27 mouse cellular contexts compared by ENCODE assay signal in genomic region chr4:45267883-45268282, GRCm38 (mm10). TPM values are rescaled to one million over a fixed set of nuclear protein-coding genes. Genes with fewer than 3 reads are reported as not detected.
DNase-seq lines count a peak whose midpoint lies in the region; ATAC-seq and TF ChIP-seq lines count a peak whose summit lies in the region.
"Had no signal": no experiment of that assay in that cellular context is flagged by ENCODE, and none has a peak within 500 bp of the region (broad histone marks: within the 10 kb centered on the region; RNA-seq: fewer than 3 reads in every experiment).

No protein-coding gene starts in this region.

- H3K4me1 ChIP-seq in liver, embryonic 14.5 days (replicated peaks; ENCODE audit: control insufficient read depth in 2 of 2, insufficient read depth in 2 of 2, low read length in 1 of 2), result peaks cover 9 to 23% of the 10 kb centered on the region in 2 experiments; a peak in 3 of 4 replicates
- H3K4me1 ChIP-seq in kidney, adult 2 months (ENCODE audit: control insufficient read depth, insufficient read depth, low read length), result no peaks in the 10 kb centered on the region
- 0 out of 2 replicates have a peak, but pooled peaks cover 3% of the 10 kb centered on the region for H3K4me1 ChIP-seq in midbrain, embryonic 14.5 days (ENCODE audit: control insufficient read depth, insufficient read depth, low read length)

- no peak overlapping the region for H3K9ac ChIP-seq in liver, embryonic 14.5 days (replicated peaks)
- no peak overlapping the region for H3K9ac ChIP-seq in midbrain, embryonic 14.5 days (replicated peaks; ENCODE audit: low read length)
- H3K9ac ChIP-seq: embryonic facial prominence, embryonic 13.5 days; heart, embryonic 15.5 days; midbrain, embryonic 13.5 days; neural tube, embryonic 15.5 days had no signal

- peak; percentile 91 for ATAC-seq in liver, embryonic 14.5 days (ENCODE audit: insufficient read depth)
- ATAC-seq in midbrain, embryonic 14.5 days (ENCODE audit: low FRiP score, low TSS enrichment), result no peak
- ATAC-seq: forebrain, embryonic 14.5 days; hindbrain, postnatal 0 days; midbrain, embryonic 13.5 days had no signal

- no peak overlapping the region for H3K4me2 ChIP-seq in liver, embryonic 14.5 days (ENCODE audit: low read depth)
- no peak overlapping the region for H3K4me2 ChIP-seq in midbrain, embryonic 14.5 days (ENCODE audit: low read length)
- H3K4me2 ChIP-seq: embryonic facial prominence, embryonic 13.5 days; heart, embryonic 15.5 days; midbrain, embryonic 13.5 days; neural tube, embryonic 15.5 days had no signal

- WGBS in liver, embryonic 14.5 days (ENCODE audit: insufficient replicate concordance), result 11% methylated on average over 3 of the region's 3 CpGs
- WGBS in kidney, adult 2 months, result 67% methylated on average over 3 of the region's 3 CpGs
- 90% methylated on average over 3 of the region's 3 CpGs for WGBS in midbrain, embryonic 14.5 days

- H3K27ac ChIP-seq in liver, embryonic 14.5 days, result no peak overlapping the region
- no peak overlapping the region for H3K27ac ChIP-seq in kidney, adult 2 months (ENCODE audit: insufficient read depth, low read depth, low read length)
- H3K27ac ChIP-seq in midbrain, embryonic 14.5 days (replicated peaks; ENCODE audit: low read depth, low read length), result no peak overlapping the region
- H3K27ac ChIP-seq: embryonic facial prominence, embryonic 13.5 days; heart, adult 2 months; heart, embryonic 15.5 days; hindbrain, postnatal 0 days; left cerebral cortex, adult 2 months; limb, embryonic 10.5 days; macrophage; midbrain, embryonic 13.5 days; neural tube, embryonic 15.5 days had no signal

- TF ChIP-seq CTCF in liver, embryonic 14.5 days (IDR thresholded peaks at IDR 0.05; ENCODE audit: low read depth), result no peak
- TF ChIP-seq CTCF in kidney, adult 2 months (conservative IDR thresholded peaks at IDR 0.05; ENCODE audit: insufficient read depth, insufficient read length, low read depth, low read length), result no peak

- H3K9me3 ChIP-seq in liver, embryonic 14.5 days (ENCODE audit: control insufficient read depth, low read length), result no peaks in the 10 kb centered on the region
- no peaks in the 10 kb centered on the region for H3K9me3 ChIP-seq in midbrain, embryonic 14.5 days (ENCODE audit: control insufficient read depth, low read length)
- H3K9me3 ChIP-seq: embryonic facial prominence, embryonic 13.5 days; heart, embryonic 15.5 days; limb, embryonic 10.5 days; midbrain, embryonic 13.5 days; neural tube, embryonic 15.5 days had no signal

- no peak overlapping the region for H3K4me3 ChIP-seq in liver, embryonic 14.5 days (ENCODE audit: insufficient read depth in 1 of 2, low read depth in 2 of 2, low read length in 2 of 2)
- no peak overlapping the region for H3K4me3 ChIP-seq in kidney, adult 2 months (ENCODE audit: insufficient read depth, low read depth, low read length)
- no peak overlapping the region for H3K4me3 ChIP-seq in midbrain, embryonic 14.5 days (replicated peaks; ENCODE audit: low read depth, low read length)
- H3K4me3 ChIP-seq: embryonic facial prominence, embryonic 13.5 days; heart, adult 2 months; heart, embryonic 15.5 days; left cerebral cortex, adult 2 months; limb, embryonic 10.5 days; midbrain, embryonic 13.5 days; myocyte; neural tube, embryonic 15.5 days had no signal

- peak; percentile 38 for TF ChIP-seq EP300 in liver, embryonic 14.5 days (IDR thresholded peaks at IDR 0.05; ENCODE audit: low read depth)

- DNase-seq in thymus, postnatal 25 days, result peak; percentile 8
- no peak for DNase-seq in thymus, postnatal 36 days
- peak; percentile 46 for DNase-seq in c-Kit-positive CD71-positive TER-119-positive erythroid progenitor cells, embryonic 14.5 days (ENCODE audit: low spot score)
- DNase-seq in liver, embryonic 14.5 days (ENCODE audit: low read depth in 3 of 3, low spot score in 3 of 3), result peak; percentile 29 to 47 (median 38)
- DNase-seq in layer of hippocampus, adult 8-10 months (ENCODE audit: low spot score in 2 of 2), result no peak
- no peak for DNase-seq in kidney, adult 2 months
- no peak for DNase-seq in midbrain, embryonic 14.5 days
- DNase-seq: adrenal gland, adult 2 months; cerebellum, postnatal 10 days; gastrocnemius, postnatal 14 days; heart, adult 2 months; heart, postnatal 4 days; kidney, adult 18-20 months; kidney, postnatal 25 days; layer of hippocampus, adult 9-11 months; lung, adult 18-20 months; spleen, adult 18-20 months had no signal

- no peaks in the 10 kb centered on the region for H3K36me3 ChIP-seq in liver, embryonic 14.5 days (replicated peaks; ENCODE audit: control insufficient read depth, insufficient read depth, low read depth)
- H3K36me3 ChIP-seq in kidney, adult 2 months (ENCODE audit: control insufficient read depth, insufficient read depth, low read length), result no peaks in the 10 kb centered on the region
- no peaks in the 10 kb centered on the region for H3K36me3 ChIP-seq in midbrain, embryonic 14.5 days (ENCODE audit: control insufficient read depth, insufficient read depth, low read length)
- H3K36me3 ChIP-seq: embryonic facial prominence, embryonic 13.5 days; heart, embryonic 15.5 days; limb, embryonic 10.5 days; midbrain, embryonic 13.5 days; neural tube, embryonic 15.5 days had no signal

- H3K27me3 ChIP-seq in liver, embryonic 14.5 days (ENCODE audit: control insufficient read depth, insufficient read depth, low read length), result no peaks in the 10 kb centered on the region
- no peaks in the 10 kb centered on the region for H3K27me3 ChIP-seq in kidney, adult 2 months (replicated peaks; ENCODE audit: control insufficient read depth, insufficient read depth, low read length)
- H3K27me3 ChIP-seq in midbrain, embryonic 14.5 days (ENCODE audit: control insufficient read depth, insufficient read depth, low read length), result no peaks in the 10 kb centered on the region
- H3K27me3 ChIP-seq: embryonic facial prominence, embryonic 13.5 days; heart, embryonic 15.5 days; midbrain, embryonic 13.5 days; neural tube, embryonic 15.5 days had no signal

- no peak for TF ChIP-seq POLR2A in kidney, adult 2 months (IDR thresholded peaks at IDR 0.05; ENCODE audit: low read depth, low read length)

RNA-seq across cellular contexts. Expression of gene Trmt10b, which starts 29.0 kb away (rescaled TPM):
- polyA plus RNA-seq in liver, embryonic 14.5 days (2012; rRNA removed), result 1.3 and 2.5 TPM in 2 replicates
- 4.8 and 5.7 TPM in 2 replicates for polyA plus RNA-seq in liver, embryonic 14.5 days (2014; fragmentation: Nextera tagmentation; extraction: Ambion mirVana)
- total RNA-seq in layer of hippocampus, adult 8-10 months (2022), result 10 to 100 TPM; 10.5 to 19.0 (median 17.0) TPM
- polyA plus RNA-seq in kidney, adult 2 months (2012; rRNA removed), result 3.2 and 3.9 TPM in 2 replicates
- 25.5 and 28.2 TPM in 2 replicates for polyA plus RNA-seq in midbrain, embryonic 14.5 days (2014; fragmentation: Nextera tagmentation; extraction: Ambion mirVana)

Comparison
In these comparisons a context has a peak if more than half of its experiments do, and no peak if none do; other contexts are left out.
1. DNase-seq: peak in thymus, postnatal 25 days (single experiment), c-Kit-positive CD71-positive TER-119-positive erythroid progenitor cells, embryonic 14.5 days (single experiment) and liver, embryonic 14.5 days (3 of 3); none in thymus, postnatal 36 days (0 of 2), layer of hippocampus, adult 8-10 months (0 of 2), kidney, adult 2 months (single experiment) and midbrain, embryonic 14.5 days (single experiment).